Mouse (Mus musculus) lung, postnatal 0 days (tissue): Measurements from ENCODE around the gene Lhpp.

ENCODE experiments used
- CTCF ChIP-seq: IDR thresholded peaks from 2 replicates; pipeline ENCODE4 v1.5.1; 2016; ENCODE audit warnings: antibody characterized with exemption, mild to moderate bottlenecking
- EP300 ChIP-seq: IDR thresholded peaks from 2 replicates; pipeline ENCODE4 v1.6.1; 2016; ENCODE audit warnings: antibody characterized with exemption, mild to moderate bottlenecking, control low read depth

- TF ChIP-seq CTCF: no peak
- no peak for TF ChIP-seq EP300
Observed at GRCm38 (mm10) chr7:132608316-132609020, 2.0 kb upstream of the Lhpp start.
